Comparison of ENCODE assay signal across 29 mouse cellular contexts in the genomic region with DNA sequence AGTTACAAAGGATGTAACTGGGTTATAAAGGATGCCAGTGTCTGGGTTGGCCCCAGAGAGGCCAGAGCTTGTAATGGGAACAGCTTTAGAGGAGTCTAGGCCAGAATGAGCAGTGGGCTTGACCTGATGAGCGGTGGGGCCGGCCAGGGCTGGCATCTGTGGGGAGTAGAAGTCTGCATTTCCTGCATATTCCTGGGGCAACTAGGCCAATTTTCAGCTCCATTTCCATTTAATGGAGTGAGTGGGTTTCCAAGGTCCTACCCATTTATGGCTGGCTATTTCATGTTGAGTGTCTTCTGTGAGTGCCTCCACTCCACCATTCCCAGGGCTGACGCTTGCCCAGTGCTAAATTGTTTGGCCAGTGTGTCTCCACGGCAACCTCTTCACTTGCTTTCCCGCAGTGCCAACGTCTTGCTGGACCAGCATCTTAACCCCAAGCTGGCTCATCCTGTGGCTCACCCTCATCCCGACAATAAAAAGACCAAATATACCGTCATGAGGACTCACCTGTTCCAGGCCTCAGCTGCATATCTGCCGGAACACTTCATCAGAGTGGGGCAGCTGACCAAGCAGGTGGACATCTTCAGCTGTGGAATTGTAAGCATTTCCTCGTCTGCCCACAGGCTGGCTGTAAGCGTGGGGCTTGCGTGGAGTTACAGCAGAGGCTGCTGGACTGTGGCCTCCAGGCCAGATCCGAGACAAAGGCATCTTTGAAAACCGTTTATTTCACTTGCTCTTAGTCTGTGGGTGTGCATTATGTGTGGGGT. TPM values are rescaled to one million over a fixed set of nuclear protein-coding genes. Genes with fewer than 3 reads are reported as not detected.
DNase-seq lines count a peak whose midpoint lies in the region; ATAC-seq and TF ChIP-seq lines count a peak whose summit lies in the region.
"Had no signal": no experiment of that assay in that cellular context is flagged by ENCODE, and none has a peak within 500 bp of the region (broad histone marks: within the 10 kb centered on the region; RNA-seq: fewer than 3 reads in every experiment).

No protein-coding gene starts in this region.

- no peak overlapping the region for H3K4me2 ChIP-seq in hindbrain, postnatal 0 days (ENCODE audit: low read depth, low read length)
- H3K4me2 ChIP-seq in hindbrain, embryonic 11.5 days (replicated peaks; ENCODE audit: low read depth, low read length), result no peak overlapping the region
- H3K4me2 ChIP-seq: embryonic facial prominence, embryonic 13.5 days; hindbrain, embryonic 12.5 days; liver, embryonic 12.5 days; midbrain, embryonic 15.5 days; neural tube, embryonic 12.5 days had no signal

- H3K9ac ChIP-seq in hindbrain, postnatal 0 days (replicated peaks; ENCODE audit: low read length), result no peak overlapping the region
- H3K9ac ChIP-seq in hindbrain, embryonic 11.5 days (ENCODE audit: low read depth, low read length), result no peak overlapping the region
- H3K9ac ChIP-seq: embryonic facial prominence, embryonic 13.5 days; hindbrain, embryonic 12.5 days; liver, embryonic 12.5 days; liver, postnatal 0 days; midbrain, embryonic 15.5 days; neural tube, embryonic 12.5 days had no signal

- DNase-seq in cerebellum, adult 9-11 months, result peak; percentile 25
- no peak for DNase-seq in cerebellum, adult 11 months
- peak; percentile 26 for DNase-seq in hindbrain, postnatal 0 days (ENCODE audit: low spot score)
- DNase-seq in hindbrain, embryonic 11.5 days (ENCODE audit: low spot score), result no peak
- peak; percentile 61 to 77 for DNase-seq in right cerebral cortex, postnatal 10 days (ENCODE audit: low spot score in 2 of 2)
- DNase-seq in right cerebral cortex, postnatal 14 days, result no peak
- no peak for DNase-seq in kidney, postnatal 14 days
- DNase-seq in kidney, postnatal 36 days, result no peak
- DNase-seq: adrenal gland, postnatal 14 days; cerebellum, adult 8-10 months; gastrocnemius, postnatal 14 days; heart, postnatal 14 days; kidney, adult 8-10 months; left cerebral cortex, postnatal 4 days; liver, postnatal 0 days; spleen, adult 18-20 months; thymus, postnatal 14 days had no signal

- H3K4me3 ChIP-seq in hindbrain, postnatal 0 days (ENCODE audit: low read length), result no peak overlapping the region
- H3K4me3 ChIP-seq in hindbrain, embryonic 11.5 days (ENCODE audit: low read depth, low read length), result no peak overlapping the region
- H3K4me3 ChIP-seq: embryonic facial prominence, embryonic 13.5 days; forebrain, embryonic 10.5 days; hindbrain, embryonic 12.5 days; liver, embryonic 12.5 days; midbrain, embryonic 15.5 days; neural tube, embryonic 12.5 days had no signal

- TF ChIP-seq CTCF in hindbrain, postnatal 0 days (IDR thresholded peaks at IDR 0.05; ENCODE audit: low read depth), result no peak

- 62% methylated on average over 14 of the region's 14 CpGs for WGBS in hindbrain, postnatal 0 days
- WGBS in hindbrain, embryonic 11.5 days, result 77% methylated on average over 14 of the region's 14 CpGs

- no peaks in the 10 kb centered on the region for H3K4me1 ChIP-seq in hindbrain, postnatal 0 days (ENCODE audit: insufficient read depth, low read length)
- H3K4me1 ChIP-seq in hindbrain, embryonic 11.5 days (replicated peaks; ENCODE audit: control insufficient read depth, insufficient read depth, low read length), result no peaks in the 10 kb centered on the region
- H3K4me1 ChIP-seq: embryonic facial prominence, embryonic 13.5 days; forebrain, embryonic 10.5 days; hindbrain, embryonic 12.5 days; midbrain, embryonic 15.5 days; neural tube, embryonic 12.5 days had no signal

- ATAC-seq in hindbrain, postnatal 0 days, result peak; percentile 29; the same call in 1 of the 2 replicates
- ATAC-seq in hindbrain, embryonic 11.5 days (ENCODE audit: low FRiP score), result no peak
- ATAC-seq: forebrain, embryonic 16.5 days; intestine, embryonic 16.5 days; liver, embryonic 12.5 days; liver, postnatal 0 days; lung, postnatal 0 days; midbrain, embryonic 15.5 days had no signal

- H3K9me3 ChIP-seq in hindbrain, postnatal 0 days (ENCODE audit: low read length), result no peaks in the 10 kb centered on the region
- H3K9me3 ChIP-seq in hindbrain, embryonic 11.5 days (ENCODE audit: control insufficient read depth, low read length), result no peaks in the 10 kb centered on the region
- H3K9me3 ChIP-seq: embryonic facial prominence, embryonic 13.5 days; forebrain, embryonic 10.5 days; hindbrain, embryonic 12.5 days; liver, embryonic 12.5 days; midbrain, embryonic 15.5 days; neural tube, embryonic 12.5 days had no signal

- H3K36me3 ChIP-seq in hindbrain, postnatal 0 days (ENCODE audit: insufficient read depth, low read length), result no peaks in the 10 kb centered on the region
- H3K36me3 ChIP-seq in hindbrain, embryonic 11.5 days (ENCODE audit: control insufficient read depth, insufficient read depth, low read length), result no peaks in the 10 kb centered on the region
- H3K36me3 ChIP-seq: embryonic facial prominence, embryonic 13.5 days; forebrain, embryonic 10.5 days; hindbrain, embryonic 12.5 days; midbrain, embryonic 15.5 days; neural tube, embryonic 12.5 days had no signal

- no peak overlapping the region for H3K27ac ChIP-seq in hindbrain, postnatal 0 days
- H3K27ac ChIP-seq in hindbrain, embryonic 11.5 days (ENCODE audit: low read depth, low read length), result no peak overlapping the region
- H3K27ac ChIP-seq: embryonic facial prominence, embryonic 13.5 days; forebrain, embryonic 10.5 days; hindbrain, embryonic 12.5 days; kidney, postnatal 0 days; liver, embryonic 12.5 days; midbrain, embryonic 15.5 days; neural tube, embryonic 12.5 days had no signal

- H3K27me3 ChIP-seq in hindbrain, postnatal 0 days (ENCODE audit: insufficient read depth, low read length), result no peaks in the 10 kb centered on the region
- no peaks in the 10 kb centered on the region for H3K27me3 ChIP-seq in hindbrain, embryonic 11.5 days (ENCODE audit: control insufficient read depth, insufficient read depth, low read length)
- H3K27me3 ChIP-seq: embryonic facial prominence, embryonic 13.5 days; hindbrain, embryonic 12.5 days; liver, embryonic 12.5 days; midbrain, embryonic 15.5 days; neural tube, embryonic 12.5 days had no signal

RNA-seq across cellular contexts. Expression of gene Tatdn2, which starts 18.4 kb away (rescaled TPM):
- 52.2 and 55.5 TPM in 2 replicates for total RNA-seq in hindbrain, postnatal 0 days (2014; rRNA removed)
- polyA plus RNA-seq in hindbrain, postnatal 0 days (2015; fragmentation: Nextera tagmentation; extraction: Ambion mirVana), result 0.89 and 1.6 TPM in 2 replicates
- 1.1 and 1.2 TPM in 2 replicates for polyA plus RNA-seq in hindbrain, embryonic 11.5 days (2014; fragmentation: Nextera tagmentation; extraction: Ambion mirVana)

RNA-seq across cellular contexts. Expression of gene Irak2, which starts 40.2 kb away (rescaled TPM):
- total RNA-seq in hindbrain, postnatal 0 days (2014; rRNA removed), result 12.1 and 13.9 TPM in 2 replicates
- 4.6 and 4.8 TPM in 2 replicates for polyA plus RNA-seq in hindbrain, postnatal 0 days (2015; fragmentation: Nextera tagmentation; extraction: Ambion mirVana)
- 1.6 and 1.9 TPM in 2 replicates for polyA plus RNA-seq in hindbrain, embryonic 11.5 days (2014; fragmentation: Nextera tagmentation; extraction: Ambion mirVana)

RNA-seq across cellular contexts. Expression of gene Ghrl, which starts 41.3 kb away (rescaled TPM):
- total RNA-seq in hindbrain, postnatal 0 days (2014; rRNA removed), result not detected in 2 replicates
- 0.28 and 0.51 TPM in 2 replicates for polyA plus RNA-seq in hindbrain, postnatal 0 days (2015; fragmentation: Nextera tagmentation; extraction: Ambion mirVana)
- polyA plus RNA-seq in hindbrain, embryonic 11.5 days (2014; fragmentation: Nextera tagmentation; extraction: Ambion mirVana), result 0.46 and 0.51 TPM in 2 replicates
- total RNA-seq: adrenal gland, postnatal 14 days; layer of hippocampus, postnatal 36 days; left cerebral cortex, postnatal 4 days had no signal
- polyA plus RNA-seq: forebrain, embryonic 10.5 days; heart, embryonic 14.5 days; kidney, postnatal 0 days; liver, embryonic 12.5 days; liver, postnatal 0 days; neural tube, embryonic 12.5 days had no signal

RNA-seq across cellular contexts. Expression of gene Vhl, which starts 54.7 kb away (rescaled TPM):
- 95.7 and 95.9 TPM in 2 replicates for total RNA-seq in hindbrain, postnatal 0 days (2014; rRNA removed)
- 65.4 and 66.8 TPM in 2 replicates for polyA plus RNA-seq in hindbrain, postnatal 0 days (2015; fragmentation: Nextera tagmentation; extraction: Ambion mirVana)
- 63.0 and 64.4 TPM in 2 replicates for polyA plus RNA-seq in hindbrain, embryonic 11.5 days (2014; fragmentation: Nextera tagmentation; extraction: Ambion mirVana)

Comparison
In these comparisons a context has a peak if more than half of its experiments do, and no peak if none do; other contexts are left out.
1. DNase-seq: peak in cerebellum, adult 9-11 months (single experiment), hindbrain, postnatal 0 days (single experiment) and right cerebral cortex, postnatal 10 days (2 of 2); none in cerebellum, adult 11 months (single experiment), hindbrain, embryonic 11.5 days (single experiment), right cerebral cortex, postnatal 14 days (single experiment), kidney, postnatal 14 days (single experiment) and kidney, postnatal 36 days (0 of 2).